Mouse (Mus musculus) layer of hippocampus, postnatal 36 days (tissue): ENCODE measurements around the gene Apobec2. TPM values are rescaled to one million over a fixed set of nuclear protein-coding genes. Genes with fewer than 3 reads are reported as not detected.
"Not testable (repeated sequence)": the region's sequence is repeated elsewhere in the genome, so short reads cannot be mapped to it uniquely, and the experiment has no call there.

Experiments
- DNase-seq, 2 experiments: peaks; one replicate each; pipeline ENCODE4 v3.0.0; 2022
- total RNA-seq, 2 experiments: library from RNA; stranded (reverse); gene quantifications; 2 replicates each; pipeline ENCODE4 v1.2.3; 2021

The Apobec2 gene
- total RNA-seq: not detected

GRCm38 (mm10) chr17:48432158-48432980 is at the start of gene Apobec2:
Apobec2 (minus strand) TSS chr17:48432930.
- no peak for DNase-seq

DNA sequence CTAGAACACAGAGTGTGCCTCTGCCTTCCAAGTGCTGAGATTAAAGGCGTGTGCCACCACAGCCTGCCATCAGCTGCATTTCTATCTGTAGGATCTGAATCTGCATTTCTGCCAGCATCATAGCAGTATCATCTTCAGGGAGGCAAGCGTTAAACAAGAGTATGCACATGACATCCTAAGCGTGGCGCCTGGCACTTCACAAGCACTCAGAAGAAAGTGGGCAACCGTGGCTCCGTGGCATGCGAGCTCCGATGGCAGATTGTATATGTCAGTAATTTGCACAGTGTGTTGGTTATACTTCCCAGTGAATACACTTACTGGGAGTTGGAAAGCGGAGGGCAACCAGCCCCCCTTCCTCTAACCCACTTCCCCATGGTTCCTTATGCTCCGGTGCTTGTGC is 47.2 kb upstream of the Apobec2 start:
- no peak for DNase-seq

DNA sequence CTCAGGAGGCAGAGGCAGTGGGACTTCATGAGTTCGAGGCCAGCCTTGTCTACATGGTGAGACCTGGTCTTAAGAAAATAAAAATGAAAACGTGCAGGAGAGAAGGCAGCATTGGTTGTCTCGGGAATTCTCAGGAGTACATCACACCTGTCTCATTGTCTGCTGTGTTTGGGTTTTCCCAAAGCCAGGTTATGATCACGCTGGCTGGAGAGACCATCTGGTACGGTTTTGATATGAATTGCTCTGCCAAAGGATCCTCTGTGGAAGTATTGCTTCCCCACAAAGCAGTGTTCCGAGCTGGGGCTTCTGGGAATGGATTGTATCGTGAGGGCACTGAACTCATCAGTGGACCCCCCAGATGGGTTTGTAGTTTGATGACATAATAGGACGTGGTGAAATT is 42.7 kb upstream of the Apobec2 start:
- DNase-seq: no peak

DNA sequence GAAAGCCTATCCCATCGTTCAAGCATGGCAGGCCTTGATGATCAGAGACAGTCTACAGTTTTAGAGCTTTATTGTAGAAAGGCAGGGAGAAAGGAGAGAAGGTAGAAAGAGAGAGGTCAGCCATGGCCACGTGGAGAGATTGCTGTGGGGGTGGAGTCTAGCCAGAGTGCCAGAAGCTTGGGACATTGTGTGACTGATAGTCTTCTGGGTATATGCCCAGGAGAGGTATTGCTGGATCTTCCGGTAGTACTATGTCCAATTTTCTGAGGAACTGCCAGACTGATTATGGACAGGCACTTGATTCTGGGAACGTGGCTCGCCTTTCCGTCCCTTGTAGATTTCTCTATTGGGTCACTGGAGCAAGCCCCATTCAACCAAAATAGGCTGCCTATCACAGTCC is 41.6 kb upstream of the Apobec2 start:
- DNase-seq: not testable (repeated sequence)

GRCm38 (mm10) chr17:48467395-48468231 is 34.9 kb upstream of the Apobec2 start:
- DNase-seq: peak; percentile 83 to 87

- DNase-seq: no peak
Observed at GRCm38 (mm10) chr17:48466769-48467394, 34.2 kb upstream of the Apobec2 start.

DNA sequence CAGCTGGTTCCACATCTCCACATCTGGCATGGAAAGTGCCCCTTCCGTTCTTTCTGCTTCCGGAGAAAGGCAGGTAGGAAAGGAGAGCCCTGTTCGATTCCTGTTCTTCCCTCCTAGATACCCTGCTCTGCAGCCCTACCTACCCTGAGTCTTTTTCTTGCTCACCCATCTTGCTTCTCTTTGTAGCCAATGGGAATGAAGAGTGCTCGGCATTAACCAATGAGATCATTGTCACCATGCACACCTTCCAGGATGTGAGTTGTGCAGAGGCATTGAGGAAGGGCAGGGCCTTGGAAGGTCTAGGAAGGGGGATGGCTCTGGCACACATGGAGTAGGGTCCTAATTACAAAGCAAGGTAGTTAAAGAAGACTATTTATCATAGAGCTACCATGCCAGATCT is 30.7 kb upstream of the Apobec2 start:
- DNase-seq: no peak

DNA sequence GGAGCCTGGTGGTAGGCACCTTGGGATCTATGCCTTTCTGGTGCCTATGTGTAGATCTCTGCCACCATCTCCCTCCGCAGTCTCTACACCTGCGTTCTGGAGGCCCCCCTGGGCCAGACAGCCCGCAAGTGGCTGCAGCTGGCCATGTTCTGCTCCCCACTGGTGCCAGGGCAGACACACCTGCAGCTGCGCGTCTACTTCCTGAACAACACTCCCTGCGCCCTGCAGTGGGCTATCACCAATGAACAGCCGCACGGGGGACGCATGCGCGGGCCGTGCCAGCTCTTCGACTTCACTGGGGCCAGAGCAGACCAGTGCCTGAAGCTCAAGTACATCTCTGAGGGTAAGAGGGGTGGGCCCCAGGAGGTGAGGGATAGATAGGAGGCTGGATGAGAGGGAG is 29.4 kb upstream of the Apobec2 start:
- DNase-seq: no peak

GRCm38 (mm10) chr17:48457971-48458653 is 25.4 kb upstream of the Apobec2 start:
- no peak for DNase-seq

DNA sequence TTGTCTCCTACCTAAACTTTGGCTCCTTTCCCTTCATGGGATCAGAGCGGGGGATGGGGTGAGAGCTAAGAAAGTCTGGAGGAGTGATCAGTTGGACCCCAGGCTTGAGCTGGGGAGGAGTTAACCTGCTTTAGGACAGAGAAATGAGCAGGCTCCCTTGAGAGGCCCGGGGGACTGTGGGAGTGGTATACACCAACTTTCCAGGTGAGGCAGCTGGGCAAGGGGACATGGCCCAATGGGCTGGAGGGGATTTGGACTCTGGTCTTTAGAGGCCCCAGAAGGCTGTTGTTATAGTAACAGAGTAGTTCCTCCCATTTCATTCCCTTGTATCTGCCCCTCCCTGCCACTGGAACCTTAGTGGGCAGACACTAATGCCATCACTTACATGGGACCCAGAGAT is 23.2 kb upstream of the Apobec2 start:
- no peak for DNase-seq

DNA sequence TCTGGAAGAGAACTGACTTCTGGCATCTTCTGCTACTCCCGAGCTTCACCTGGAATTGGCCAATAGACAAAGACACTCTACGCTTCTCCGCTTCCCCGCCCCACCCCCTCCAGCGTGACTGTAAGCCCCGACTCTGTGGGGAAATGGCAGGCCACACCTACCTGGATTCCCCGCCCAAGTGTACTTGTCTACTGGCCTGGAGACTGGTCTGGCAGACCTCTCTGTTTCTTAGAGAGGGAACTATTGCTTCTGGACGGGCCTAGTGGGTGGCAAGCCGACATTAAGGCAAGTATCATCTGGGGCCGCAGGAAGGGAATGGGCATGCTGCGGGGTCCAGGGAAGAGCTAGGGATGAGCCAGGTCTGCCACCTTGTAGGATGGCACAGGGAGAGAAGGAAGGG is 22.0 kb upstream of the Apobec2 start, which contains the start of gene Unc5cl:
Gene Unc5cl (plus strand): TSS at position 214 of the 400 bp plus-strand sequence.
- no peak for DNase-seq

GRCm38 (mm10) chr17:48454190-48454589 is 21.5 kb upstream of the Apobec2 start:
- no peak for DNase-seq

- DNase-seq: no peak
Observed at GRCm38 (mm10) chr17:48453489-48453888, 20.8 kb upstream of the Apobec2 start.

DNA sequence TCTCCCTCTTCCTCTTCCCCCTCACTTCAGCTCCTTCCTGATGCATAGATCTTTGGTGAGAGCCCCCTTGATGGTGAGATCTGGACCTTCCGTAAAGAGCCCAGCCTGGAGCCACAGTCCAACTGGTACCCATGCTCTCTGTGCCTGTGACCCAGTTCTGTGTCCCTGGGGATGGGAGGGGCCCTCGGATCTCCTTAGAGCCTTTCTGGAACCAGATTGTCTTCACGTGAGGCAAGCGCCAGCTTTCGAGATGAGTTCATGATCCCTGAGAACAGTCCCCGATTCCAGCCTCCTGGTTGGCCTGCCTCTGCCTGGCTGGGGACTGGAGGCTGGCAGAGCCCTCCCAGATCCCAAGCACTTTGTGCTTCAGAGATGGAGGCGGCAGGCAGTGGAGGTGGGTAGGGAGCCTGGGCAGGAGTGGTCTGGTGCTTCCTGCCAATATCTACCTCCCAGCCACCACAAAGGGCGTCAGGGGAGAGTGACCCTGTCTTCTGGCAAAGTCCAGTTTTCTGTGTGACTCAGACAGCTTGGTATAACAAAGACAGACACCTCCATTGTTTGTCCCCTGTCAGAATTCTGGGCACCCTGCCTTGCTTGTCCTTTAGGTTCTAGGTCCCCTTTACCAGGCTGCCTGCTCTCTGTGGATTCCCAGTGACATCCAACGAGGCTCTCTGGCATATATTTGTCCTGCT is 19.2 kb upstream of the Apobec2 start:
- DNase-seq: no peak

GRCm38 (mm10) chr17:48451353-48451675 is 18.6 kb upstream of the Apobec2 start, which contains the start of gene Tspo2:
Tspo2 (minus strand) TSS chr17:48451522.
- no peak for DNase-seq

- DNase-seq: no peak
Observed at GRCm38 (mm10) chr17:48450666-48451352, 18.1 kb upstream of the Apobec2 start.

DNA sequence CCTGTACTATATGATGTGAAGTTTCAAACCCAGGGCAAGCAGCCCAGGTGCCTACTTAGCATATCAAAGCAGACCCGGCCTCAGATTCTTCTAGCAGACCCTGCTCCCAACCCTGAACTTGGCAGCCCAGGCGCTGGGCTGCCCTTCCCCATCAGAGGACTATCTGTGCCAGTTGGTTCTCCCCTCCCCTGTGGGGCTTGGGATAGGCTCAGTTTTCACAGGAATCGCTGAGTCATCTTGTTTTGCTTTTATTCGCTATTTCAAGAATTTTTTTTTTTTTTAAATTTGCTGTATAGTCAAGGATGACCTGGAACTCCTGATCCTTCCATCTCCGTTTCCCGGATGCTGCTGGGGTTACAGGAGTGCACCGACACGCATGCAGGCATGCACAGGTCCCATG is 14.9 kb upstream of the Apobec2 start:
- no peak for DNase-seq

DNA sequence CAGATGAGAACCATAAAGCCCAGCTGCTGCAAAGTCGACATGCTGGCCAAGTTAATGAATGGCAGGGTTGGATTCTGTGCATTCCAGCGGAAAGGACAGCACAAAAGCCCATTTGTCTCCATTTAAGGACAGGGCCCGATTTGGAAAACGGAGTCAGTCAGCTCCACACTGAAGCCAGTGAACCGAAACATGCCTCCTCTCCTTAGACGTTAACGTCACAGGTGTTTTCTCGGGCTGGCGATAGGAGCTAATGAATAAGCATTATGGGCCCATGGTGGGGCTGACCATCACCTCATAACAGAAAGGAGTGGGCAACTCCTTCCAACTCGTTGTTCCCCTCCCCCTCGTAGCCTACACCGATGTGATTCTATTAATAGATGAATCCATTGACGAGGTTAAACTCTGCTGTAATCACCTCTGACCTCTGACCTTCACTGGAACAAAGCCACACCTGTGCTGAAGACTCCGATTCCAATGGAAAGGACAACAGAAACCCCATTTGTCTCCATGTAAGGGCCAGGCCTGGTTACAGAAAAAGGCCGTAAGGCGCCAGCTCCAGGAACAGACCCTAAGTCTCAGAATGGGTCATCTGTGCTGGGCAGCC is 10.9 kb upstream of the Apobec2 start:
- DNase-seq: no peak

DNA sequence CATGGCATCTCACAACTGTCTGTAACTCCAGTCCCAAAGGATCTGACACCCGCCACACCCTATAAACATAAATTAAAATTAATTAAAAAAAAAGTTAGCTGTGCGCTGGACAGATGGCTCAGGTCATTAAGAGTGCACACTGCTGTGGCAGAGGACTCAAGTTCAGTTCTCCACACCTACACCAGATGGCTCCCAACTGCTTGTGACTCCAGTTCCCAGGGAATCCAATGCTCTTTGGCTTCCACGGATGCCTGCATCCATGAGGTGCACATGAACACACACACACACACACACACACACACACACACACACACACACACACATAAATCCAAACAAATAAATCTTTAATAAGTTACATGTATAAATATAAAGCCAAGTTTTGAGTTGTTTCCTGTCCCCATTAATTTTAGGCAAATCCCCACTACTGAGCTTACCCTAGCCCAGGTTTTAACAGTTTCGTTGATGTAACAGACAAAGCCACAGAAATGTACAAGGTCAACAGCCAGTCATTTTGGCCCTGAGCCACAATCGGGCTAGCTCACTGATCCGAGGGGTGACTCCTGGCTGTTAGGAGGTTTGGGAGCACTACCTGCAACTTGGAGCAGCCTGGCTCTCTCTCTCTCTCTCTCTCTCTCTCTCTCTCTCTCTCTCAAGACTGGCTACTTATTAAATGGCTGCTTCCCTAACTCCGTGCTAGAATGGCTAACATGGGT is 10.2 kb upstream of the Apobec2 start:
- DNase-seq: no peak

- no peak for DNase-seq
Observed at GRCm38 (mm10) chr17:48437421-48437911, 4.7 kb upstream of the Apobec2 start.
